Mouse (Mus musculus) heart, embryonic 12.5 days (tissue): ENCODE data around the gene Sfrp2. TPM values are rescaled to one million over a fixed set of nuclear protein-coding genes. Genes with fewer than 3 reads are reported as not detected.

Source experiments
- ATAC-seq: fragments of 200-750 bp; cut with Nextera tagmentation; 2 replicates; pipeline ENCODE4 v1.8.0; 2017; ENCODE audit warnings: moderate TSS enrichment, moderate library complexity; ENCODE audit not compliant: insufficient number of reproducible peaks, low FRiP score
- H3K27ac ChIP-seq: fragments of 300-500 bp; sonication (generic); 2 replicates; pipeline ENCODE4 v1.5.1; 2016; ENCODE audit warnings: mild to moderate bottlenecking, moderate library complexity; ENCODE audit not compliant: poor library complexity, severe bottlenecking
- H3K27me3 ChIP-seq: fragments of 300-500 bp; sonication (generic); replicated peaks from 2 replicates; pipeline ENCODE4 v1.6.1; 2016; ENCODE audit warnings: mild to moderate bottlenecking, moderate library complexity
- H3K36me3 ChIP-seq: fragments of 300-500 bp; sonication (generic); 2 replicates; pipeline ENCODE4 v1.6.1; 2016; ENCODE audit warnings: mild to moderate bottlenecking, moderate library complexity
- H3K4me1 ChIP-seq: fragments of 300-500 bp; sonication (generic); replicated peaks from 2 replicates; pipeline ENCODE4 v1.6.1; 2016; ENCODE audit warnings: mild to moderate bottlenecking
- H3K4me2 ChIP-seq: fragments of 300-500 bp; sonication (generic); 2 replicates; pipeline ENCODE4 v1.6.1; 2016; ENCODE audit warnings: mild to moderate bottlenecking, moderate library complexity
- H3K4me3 ChIP-seq: fragments of 300-500 bp; sonication (generic); 2 replicates; pipeline ENCODE4 v1.5.1; 2016; ENCODE audit warnings: mild to moderate bottlenecking
- H3K9ac ChIP-seq: fragments of 300-500 bp; sonication (generic); 2 replicates; pipeline ENCODE4 v1.6.1; 2016; ENCODE audit warnings: mild to moderate bottlenecking, moderate library complexity
- H3K9me3 ChIP-seq: fragments of 300-500 bp; sonication (generic); replicated peaks from 2 replicates; pipeline ENCODE4 v1.6.1; 2016; ENCODE audit warnings: mild to moderate bottlenecking, moderate library complexity
- whole genome bisulfite sequencing: fragments of 180-500 bp; shearing (Covaris S2); methylation state at CpG from one replicate; pipeline ENCODE4 v1.1.7; 2016; 5-methylcytosine and 5-hydroxymethylcytosine counted together
- polyA plus RNA-seq: library from polyadenylated mRNA; unstranded; fragments of >200 nt; fragmentation: Nextera tagmentation; extraction: Ambion mirVana; gene quantifications from 2 replicates; pipeline ENCODE4 v1.2.1, GENCODE M21; 2016

The Sfrp2 gene
- polyA plus RNA-seq, 1 experiment from 2014 or later, result 179 TPM

- Histone ChIP-seq H3K27me3 (peaks cover 7% of the 10 kb centered on the region), H3K4me3 (no peak overlapping the region), H3K9ac (no peak overlapping the region), H3K27ac (no peak overlapping the region), H3K36me3 (no peaks in the 10 kb centered on the region), H3K4me2 (no peak overlapping the region), H3K4me1 (peaks cover 12% of the 10 kb centered on the region; the same call in 1 of the 2 replicates), H3K9me3 (no peaks in the 10 kb centered on the region)
- 82% methylated on average over 18 of the region's 18 CpGs for WGBS
- no peak for ATAC-seq
Measured at GRCm38 (mm10) chr3:83773281-83773680, 7.2 kb downstream of the Sfrp2 start.

- no peaks in the 10 kb centered on the region for H3K27me3 ChIP-seq
- H3K27ac ChIP-seq, result no peak overlapping the region
- H3K9ac ChIP-seq, result no peak overlapping the region
- H3K4me1 ChIP-seq, result peaks cover 12% of the 10 kb centered on the region; the same call in 1 of the 2 replicates
- WGBS, result 71% methylated on average over 9 of the region's 9 CpGs
- no peaks in the 10 kb centered on the region for H3K36me3 ChIP-seq
- no peak overlapping the region for H3K4me2 ChIP-seq
- no peaks in the 10 kb centered on the region for H3K9me3 ChIP-seq
- H3K4me3 ChIP-seq, result no peak overlapping the region
- ATAC-seq, result no peak
Measured at GRCm38 (mm10) chr3:83775403-83775802, 9.3 kb downstream of the Sfrp2 start.

GRCm38 (mm10) chr3:83781460-83782222, 15.5 kb downstream of the Sfrp2 start:
- H3K9me3 ChIP-seq, result no peaks in the 10 kb centered on the region
- no peak overlapping the region for H3K4me3 ChIP-seq
- no peaks in the 10 kb centered on the region for H3K36me3 ChIP-seq
- H3K27me3 ChIP-seq, result no peaks in the 10 kb centered on the region
- H3K4me2 ChIP-seq, result no peak overlapping the region
- ATAC-seq, result no peak
- WGBS, result 78% methylated on average over 10 of the region's 10 CpGs
- H3K4me1 ChIP-seq, result peaks cover 17% of the 10 kb centered on the region
- no peak overlapping the region for H3K27ac ChIP-seq
- no peak overlapping the region for H3K9ac ChIP-seq

GRCm38 (mm10) chr3:83783716-83784469, 17.8 kb downstream of the Sfrp2 start:
- peaks cover 9% of the 10 kb centered on the region for H3K27me3 ChIP-seq
- H3K4me1 ChIP-seq, result peaks cover 17% of the 10 kb centered on the region
- no peaks in the 10 kb centered on the region for H3K36me3 ChIP-seq
- peak overlapping the region; percentile 42 for H3K4me2 ChIP-seq
- H3K4me3 ChIP-seq, result no peak overlapping the region
- H3K9me3 ChIP-seq, result no peaks in the 10 kb centered on the region
- H3K27ac ChIP-seq, result peak overlapping the region; percentile 42; the same call in 1 of the 2 replicates
- no peak; the same call in 1 of the 2 replicates for ATAC-seq
- 28% methylated on average over 11 of the region's 11 CpGs for WGBS
- no peak overlapping the region for H3K9ac ChIP-seq

GRCm38 (mm10) chr3:83784726-83785125, 18.6 kb downstream of the Sfrp2 start:
- no peak overlapping the region for H3K9ac ChIP-seq
- no peaks in the 10 kb centered on the region for H3K9me3 ChIP-seq
- no peak overlapping the region for H3K27ac ChIP-seq
- no peak for ATAC-seq
- peaks cover 17% of the 10 kb centered on the region for H3K4me1 ChIP-seq
- H3K36me3 ChIP-seq, result no peaks in the 10 kb centered on the region
- 77% methylated on average over 3 of the region's 3 CpGs for WGBS
- peaks cover 14% of the 10 kb centered on the region for H3K27me3 ChIP-seq
- H3K4me2 ChIP-seq, result no peak overlapping the region
- H3K4me3 ChIP-seq, result no peak overlapping the region

- no peak overlapping the region for H3K9ac ChIP-seq
- H3K4me3 ChIP-seq, result no peak overlapping the region
- no peak overlapping the region for H3K27ac ChIP-seq
- no peaks in the 10 kb centered on the region for H3K36me3 ChIP-seq
- H3K9me3 ChIP-seq, result no peaks in the 10 kb centered on the region
- H3K4me1 ChIP-seq, result peaks cover 17% of the 10 kb centered on the region
- H3K27me3 ChIP-seq, result peaks cover 14% of the 10 kb centered on the region
- ATAC-seq, result no peak
- 84% methylated on average over 2 of the region's 2 CpGs for WGBS
- no peak overlapping the region for H3K4me2 ChIP-seq
Measured at GRCm38 (mm10) chr3:83787086-83787485, 21.0 kb downstream of the Sfrp2 start.

- H3K4me2 ChIP-seq, result no peak overlapping the region
- H3K4me3 ChIP-seq, result no peak overlapping the region
- H3K9ac ChIP-seq, result no peak overlapping the region
- H3K4me1 ChIP-seq, result peaks cover 17% of the 10 kb centered on the region
- peaks cover 14% of the 10 kb centered on the region for H3K27me3 ChIP-seq
- H3K27ac ChIP-seq, result no peak overlapping the region
- no peaks in the 10 kb centered on the region for H3K36me3 ChIP-seq
- no peaks in the 10 kb centered on the region for H3K9me3 ChIP-seq
- no peak for ATAC-seq
- WGBS, result 74% methylated on average over 7 of the region's 7 CpGs
Measured at GRCm38 (mm10) chr3:83787776-83788305, 21.7 kb downstream of the Sfrp2 start.

- peak overlapping the region; percentile 90 for H3K4me2 ChIP-seq
- H3K36me3 ChIP-seq, result no peaks in the 10 kb centered on the region
- peak overlapping the region; percentile 69 for H3K9ac ChIP-seq
- no peaks in the 10 kb centered on the region for H3K9me3 ChIP-seq
- peaks cover 1% of the 10 kb centered on the region; the same call in 1 of the 2 replicates for H3K4me1 ChIP-seq
- H3K27me3 ChIP-seq, result peaks cover 14% of the 10 kb centered on the region
- H3K4me3 ChIP-seq, result peak overlapping the region; percentile 71
- ATAC-seq, result peak; percentile 53; the same call in 1 of the 2 replicates
- WGBS, result 2% methylated on average over 44 of the region's 44 CpGs
- no peak overlapping the region for H3K27ac ChIP-seq
Measured at GRCm38 (mm10) chr3:83789651-83790451, 23.7 kb downstream of the Sfrp2 start.

GRCm38 (mm10) chr3:83791444-83791843, 25.3 kb downstream of the Sfrp2 start:
- WGBS, result 77% methylated on average over 3 of the region's 3 CpGs
- Histone ChIP-seq H3K4me3 (no peak overlapping the region), H3K27ac (no peak overlapping the region), H3K36me3 (no peaks in the 10 kb centered on the region), H3K9me3 (no peaks in the 10 kb centered on the region), H3K27me3 (peaks cover 14% of the 10 kb centered on the region), H3K4me2 (no peak overlapping the region), H3K4me1 (no peaks in the 10 kb centered on the region), H3K9ac (no peak overlapping the region)
- no peak for ATAC-seq

- H3K9me3 ChIP-seq, result no peaks in the 10 kb centered on the region; the same call in 1 of the 2 replicates
- no peak overlapping the region for H3K4me3 ChIP-seq
- 72% methylated on average over 6 of the region's 6 CpGs for WGBS
- ATAC-seq, result no peak
- no peaks in the 10 kb centered on the region for H3K36me3 ChIP-seq
- H3K9ac ChIP-seq, result no peak overlapping the region
- H3K27me3 ChIP-seq, result no peaks in the 10 kb centered on the region
- H3K4me1 ChIP-seq, result no peaks in the 10 kb centered on the region
- H3K4me2 ChIP-seq, result no peak overlapping the region
- H3K27ac ChIP-seq, result no peak overlapping the region
Measured at GRCm38 (mm10) chr3:83797098-83797497, 31.0 kb downstream of the Sfrp2 start.
